Mouse (Mus musculus): Measurements from ENCODE around the gene Vmn2r61.

Vmn2r61 gene

DNA sequence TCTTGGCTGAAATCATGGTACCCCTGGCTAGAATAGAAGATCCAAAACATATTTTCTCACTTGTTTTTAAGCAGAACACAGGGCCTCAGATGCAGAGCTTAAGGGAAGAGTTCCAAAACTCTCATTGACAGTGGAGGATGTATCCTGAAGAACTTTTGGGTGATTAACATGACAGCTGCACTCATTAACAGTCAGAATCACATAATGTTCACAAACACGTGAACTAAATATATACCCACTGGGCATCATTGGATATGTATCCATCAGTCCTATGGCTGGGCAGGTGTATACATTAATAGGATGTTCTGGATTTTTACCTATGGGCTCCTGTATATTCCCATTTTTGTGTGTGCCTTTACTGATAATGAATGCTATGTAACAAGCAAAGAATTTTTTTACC lies at the start of gene Vmn2r61:
Gene Vmn2r61 (plus strand): TSS at position 301 of the 400 bp plus-strand sequence.
- in situ Hi-C loops (cut with MboI, MseI): no loop called here

Measured in regulatory T cell (primary cell).